Mouse (Mus musculus) monocyte, adult 5-6 weeks (primary cell): ENCODE measurements at regions not wholly inside any gene's neighbourhood (a gene's known extent, or its start where the extent isn't known, plus 50 kb on each side); places are given as distances from the start of the nearest gene placed in this dataset.

Source experiments
- ATAC-seq: fragments of 153-309, 156-312 bp; replicated peaks from 2 replicates; pipeline ENCODE4 v1.8.0; 2017; ENCODE audit warnings: mild to moderate bottlenecking; ENCODE audit not compliant: low TSS enrichment, insufficient number of reproducible peaks, severe bottlenecking, poor library complexity, low FRiP score

DNA sequence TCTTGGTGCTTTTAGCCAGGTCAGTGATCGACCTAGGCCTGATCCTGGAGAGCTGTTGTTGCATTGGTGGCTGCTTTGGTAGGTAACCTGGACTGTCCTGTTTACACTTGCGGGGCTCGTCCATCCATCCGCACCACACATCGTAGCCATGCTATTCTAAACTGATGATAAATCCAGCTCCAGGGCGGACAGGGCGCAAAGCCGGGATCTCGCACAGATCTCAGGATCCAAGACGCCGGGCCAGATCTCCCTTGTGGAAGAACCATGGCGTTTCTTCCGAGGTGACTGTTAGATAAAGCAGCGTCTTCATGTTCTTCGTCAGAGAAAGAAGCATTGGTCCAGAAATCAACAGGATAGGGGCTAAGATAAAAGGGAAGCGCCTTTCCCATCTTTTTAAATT is 115.6 kb downstream of the Sec16b start:
- ATAC-seq = 0 out of 2 replicates have a peak, but pooled peaks have one; percentile 31

DNA sequence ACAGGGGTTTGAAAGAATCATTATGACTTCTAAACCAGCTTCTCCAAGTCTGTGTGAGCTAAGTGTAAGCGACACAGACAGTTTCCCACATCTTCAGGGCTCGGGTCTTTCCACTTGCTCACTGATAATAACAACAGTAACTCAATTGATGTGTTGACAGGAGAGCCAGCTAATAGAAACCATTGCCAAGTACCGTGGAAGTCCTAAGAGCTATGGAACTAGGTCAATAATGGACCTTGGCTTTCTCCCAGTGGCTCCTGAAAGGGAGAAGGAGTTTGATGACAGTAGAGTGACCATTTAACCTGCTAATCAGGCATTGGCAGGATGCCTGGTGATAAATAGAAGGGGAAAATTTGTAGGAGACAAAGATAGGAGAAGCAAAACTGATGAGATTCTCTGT is 126.1 kb downstream of the Sec16b start:
- no peak for ATAC-seq

DNA sequence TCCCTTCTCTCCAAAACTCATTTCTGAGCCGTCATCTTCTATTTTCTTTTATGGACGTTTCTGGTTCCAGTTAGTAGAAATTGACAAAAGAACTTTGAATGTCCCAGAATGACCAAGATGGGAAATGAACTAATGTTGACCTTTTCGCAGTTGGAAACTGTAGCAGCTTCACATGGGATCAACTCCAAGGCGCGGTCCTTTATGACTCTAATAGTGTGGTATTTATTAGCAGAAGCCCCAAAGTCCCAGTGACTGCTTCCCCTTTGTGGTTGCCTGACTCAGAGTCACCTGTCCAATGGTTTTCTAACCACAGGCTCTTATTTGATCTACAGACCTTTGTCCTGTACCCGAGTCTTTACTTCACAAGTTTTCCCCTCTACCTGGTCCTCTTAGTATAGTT is 126.9 kb downstream of the Sec16b start:
- ATAC-seq = no peak

DNA sequence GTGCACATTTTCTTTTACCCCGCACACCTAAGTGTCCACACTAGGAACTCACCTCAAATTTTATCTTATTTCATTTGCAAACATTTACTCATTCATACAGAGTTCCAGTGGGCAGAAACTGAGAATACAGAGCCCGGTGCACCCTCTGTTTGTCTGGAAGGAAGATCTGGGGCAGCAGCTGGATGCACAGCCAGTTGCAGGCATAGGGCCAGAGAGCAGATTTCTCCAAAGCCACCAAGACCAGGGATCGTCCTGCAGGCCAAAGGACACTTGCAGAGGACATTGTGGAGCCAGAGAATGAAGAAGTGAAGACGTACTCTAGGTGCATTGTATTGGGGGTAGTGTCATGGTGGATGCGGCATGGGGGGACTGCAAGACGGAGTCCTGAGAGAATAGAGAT is 129.2 kb downstream of the Sec16b start:
- ATAC-seq = no peak

DNA sequence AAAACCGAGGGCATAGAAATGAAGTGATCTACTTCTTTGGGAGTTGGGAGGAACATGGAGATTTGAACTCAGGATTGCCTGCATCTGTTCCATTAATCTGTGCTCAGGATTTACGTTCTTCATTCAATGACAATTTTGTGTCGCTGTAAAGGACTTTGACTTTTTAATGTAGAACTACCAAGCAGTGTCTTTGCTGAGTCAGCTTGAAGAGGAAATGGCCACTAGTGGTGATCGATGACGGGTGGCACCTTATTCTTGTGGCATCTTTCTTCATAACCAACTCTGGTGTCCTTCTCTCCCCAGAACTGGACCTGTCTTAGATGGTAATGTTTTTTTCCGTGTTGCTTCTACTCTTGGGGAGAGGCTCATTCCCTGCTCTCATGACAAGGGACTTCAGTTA is 137.0 kb downstream of the Sec16b start:
- ATAC-seq = no peak

DNA sequence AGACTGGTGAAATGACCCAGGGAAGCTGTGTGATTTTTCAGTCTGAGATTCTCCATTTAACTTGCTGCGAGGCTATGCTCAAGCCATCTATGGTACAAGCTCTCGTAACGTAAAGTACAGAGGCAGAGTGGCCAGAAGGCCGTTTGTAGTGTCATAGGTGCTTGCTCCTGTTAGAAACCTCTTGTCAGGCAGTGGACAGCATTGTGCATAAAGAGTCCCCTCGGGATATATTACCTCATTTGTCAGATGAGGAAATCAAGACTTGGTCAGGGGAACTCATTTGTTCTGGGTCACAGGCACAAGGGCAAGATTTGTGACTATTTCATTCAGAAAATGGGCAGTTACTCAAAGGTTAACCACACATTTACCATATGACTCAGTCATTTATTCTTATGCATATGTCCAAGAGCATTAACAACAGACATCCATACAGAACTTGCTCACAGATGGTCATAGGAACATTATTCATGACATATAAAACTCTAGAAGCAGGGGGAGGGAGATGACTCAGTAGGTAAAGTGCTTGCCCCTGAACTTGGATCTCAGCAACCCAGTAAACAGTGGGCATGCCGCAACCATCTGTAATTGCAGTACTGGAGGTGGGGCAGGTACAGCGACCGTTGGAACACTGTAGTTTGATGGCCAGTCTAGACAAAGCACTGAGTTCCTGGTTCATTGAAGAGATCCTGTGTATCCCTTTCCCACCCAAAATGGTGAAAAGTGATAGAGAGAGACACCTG is 139.3 kb downstream of the Sec16b start:
- ATAC-seq = no peak

DNA sequence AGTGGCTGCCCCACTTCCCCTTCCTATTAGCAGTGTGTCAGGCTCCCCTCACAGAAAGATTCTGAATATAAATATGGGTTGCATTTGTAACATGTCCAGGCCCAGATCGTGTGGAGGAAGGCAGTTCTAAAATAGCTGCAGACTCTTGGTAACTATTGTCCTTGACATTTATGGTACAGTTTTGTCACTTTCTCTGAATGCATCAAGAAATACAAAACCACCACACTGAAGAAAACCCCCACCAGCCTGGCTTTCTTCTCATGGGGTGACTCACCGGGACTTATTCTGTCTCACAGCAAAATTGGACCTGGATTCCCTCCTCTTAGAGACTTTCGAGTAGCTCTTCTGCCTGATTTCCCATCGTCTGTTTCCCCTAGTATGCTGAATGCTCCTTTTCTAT is 148.9 kb downstream of the Sec16b start:
- ATAC-seq = no peak

DNA sequence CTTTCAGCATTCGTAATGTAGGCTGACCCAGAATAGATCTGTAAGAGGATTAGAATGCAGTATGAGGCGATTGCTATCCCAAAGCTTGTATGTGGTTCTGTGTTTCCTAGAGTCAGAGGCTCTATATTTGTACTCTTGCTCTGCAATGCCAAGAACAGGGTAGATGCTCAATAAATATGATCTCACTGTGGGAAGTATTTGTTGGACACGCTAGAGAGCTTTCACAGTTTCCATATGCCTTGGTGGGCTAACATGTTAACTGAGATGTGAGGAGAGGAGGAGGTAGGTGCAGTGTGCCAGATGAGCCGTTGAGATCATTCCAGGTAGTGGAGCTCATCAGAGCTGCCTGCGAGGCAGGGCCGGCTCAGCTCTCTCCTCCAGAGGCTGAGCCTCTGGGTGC is 163.1 kb downstream of the Sec16b start:
- no peak for ATAC-seq

DNA sequence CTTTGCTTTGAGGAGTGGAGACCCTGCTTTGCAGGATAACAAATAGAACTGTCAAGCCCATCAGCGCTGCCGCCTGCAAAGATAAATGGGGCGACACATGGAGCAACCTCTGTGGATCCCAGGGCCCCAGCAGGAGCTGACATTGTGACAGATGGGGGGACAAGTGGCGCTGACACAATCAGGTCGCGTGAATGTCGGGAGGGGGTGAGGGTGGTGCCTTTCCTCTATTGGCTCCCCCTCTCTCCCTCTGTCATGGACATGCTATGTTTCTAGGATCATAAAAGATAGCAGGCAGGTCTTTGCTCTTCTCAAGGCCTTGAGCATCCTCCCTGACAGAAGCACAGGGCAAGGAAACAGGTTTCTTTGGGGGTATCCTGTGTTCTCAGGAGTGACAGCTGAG is 177.8 kb downstream of the Sec16b start:
- ATAC-seq = no peak

DNA sequence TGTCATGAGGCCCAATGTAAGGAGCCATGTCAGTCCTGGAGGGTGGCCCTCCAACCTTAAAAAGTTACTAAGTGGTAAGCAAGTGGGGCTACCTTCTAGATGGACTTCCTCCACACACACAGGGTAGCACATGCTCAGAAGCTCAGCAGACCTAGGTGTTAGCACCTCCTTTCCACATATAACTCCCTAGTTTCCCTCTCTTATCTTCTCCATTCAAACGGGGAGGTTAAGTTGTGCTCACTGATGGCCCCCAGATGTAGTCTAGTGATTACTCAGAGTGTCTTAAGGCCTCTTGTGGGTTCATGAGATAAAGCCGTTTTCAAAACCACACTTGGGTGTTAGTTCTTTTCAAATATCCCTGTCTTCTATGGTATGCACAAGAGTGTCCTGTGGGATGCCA is 188.7 kb downstream of the Sec16b start:
- no peak for ATAC-seq

DNA sequence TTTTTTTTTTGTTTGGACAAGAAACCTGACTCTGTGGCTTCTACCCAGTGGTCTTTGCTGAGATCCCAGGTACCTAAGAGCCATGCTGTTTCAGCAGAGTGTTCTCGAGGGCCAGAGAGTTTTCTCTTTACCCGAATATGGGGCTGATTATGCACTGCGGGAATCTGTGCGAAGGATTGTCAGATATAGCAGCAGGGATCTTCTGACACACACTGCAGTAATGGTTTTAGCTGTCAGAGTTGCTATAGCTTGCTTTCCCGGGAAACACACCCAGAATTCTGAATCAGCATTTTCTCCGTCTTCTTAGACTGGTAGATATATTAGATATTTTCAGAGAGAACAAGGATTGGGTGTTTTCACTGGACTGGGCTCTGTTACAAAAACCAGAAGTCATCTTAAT is 197.1 kb downstream of the Sec16b start:
- no peak for ATAC-seq

DNA sequence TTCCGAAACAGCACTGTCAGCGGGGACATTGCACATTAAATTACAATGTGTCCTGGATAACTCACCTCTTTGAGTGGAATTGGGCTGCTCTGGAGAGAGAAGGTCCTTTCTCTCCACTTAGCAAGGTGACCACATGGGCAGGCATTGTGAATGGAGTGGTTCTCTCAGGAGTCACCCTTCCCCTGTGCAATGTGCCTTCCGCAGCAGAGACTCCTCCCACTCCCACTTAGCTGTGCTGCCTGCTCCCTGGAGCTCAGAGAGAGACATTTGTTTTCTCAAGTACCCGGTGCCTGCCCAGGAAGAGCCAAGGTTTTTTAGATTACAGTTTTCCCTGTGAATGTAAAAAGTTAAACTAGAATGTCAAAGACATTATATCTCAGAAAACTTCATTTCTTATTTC is 198.8 kb downstream of the Sec16b start:
- no peak for ATAC-seq

DNA sequence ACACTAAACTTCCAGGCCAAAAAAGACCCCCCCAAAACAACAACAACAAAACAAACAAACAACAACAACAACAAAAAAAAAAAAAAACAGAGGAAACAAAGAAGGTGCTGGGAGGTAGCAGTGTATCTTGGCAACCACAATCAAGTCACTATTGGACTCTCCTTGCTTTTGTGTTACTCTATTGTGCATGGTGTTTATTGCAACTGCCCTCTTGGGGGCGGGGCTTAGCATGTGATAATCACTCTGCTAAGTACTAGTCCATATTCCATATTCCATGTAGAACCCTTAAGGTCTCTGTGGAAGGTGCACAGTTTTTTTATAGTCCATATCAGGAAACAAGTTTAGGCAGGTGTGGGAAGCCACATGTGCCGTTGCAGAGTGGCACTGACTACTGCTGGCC is 200.7 kb downstream of the Sec16b start:
- ATAC-seq = no peak

DNA sequence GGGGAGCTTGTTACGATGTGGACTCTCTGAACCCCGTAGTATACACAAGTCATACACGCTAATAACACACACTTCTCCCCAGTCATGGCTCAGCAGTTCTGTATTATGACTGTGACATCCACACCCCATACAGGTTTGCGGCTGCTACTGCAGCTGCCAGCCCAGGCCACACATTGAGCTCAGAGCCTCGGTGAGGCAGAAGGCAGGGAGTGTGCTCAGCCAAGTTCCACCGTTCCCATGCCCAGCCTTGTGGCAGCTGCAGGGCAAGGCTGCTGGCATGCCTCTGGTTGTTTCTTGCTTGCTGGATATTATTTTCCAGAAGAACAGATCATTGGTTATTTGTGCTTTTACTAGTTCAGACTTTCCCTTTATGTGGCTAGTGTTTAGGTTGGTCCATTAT is 202.6 kb downstream of the Sec16b start:
- ATAC-seq = no peak

DNA sequence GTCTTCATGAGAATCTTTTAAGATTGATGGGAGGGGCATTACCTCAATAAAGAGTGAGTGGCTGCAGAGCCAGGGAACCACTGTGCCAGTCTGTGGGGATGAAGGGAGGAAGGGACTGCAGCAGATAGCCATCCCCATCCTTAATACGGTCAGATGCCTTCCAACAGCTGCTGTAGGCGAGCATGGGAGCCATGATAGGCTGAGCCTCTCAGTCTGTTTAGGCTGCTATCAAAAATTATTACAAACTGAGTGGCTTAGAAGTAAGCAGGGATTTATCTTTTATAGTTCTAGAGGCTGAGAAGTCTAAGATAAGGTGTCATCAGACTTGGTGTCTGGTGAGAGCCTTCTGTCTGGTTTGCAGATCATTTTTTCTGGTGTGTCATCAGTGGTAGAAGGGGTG is 204.3 kb downstream of the Sec16b start:
- ATAC-seq = no peak

DNA sequence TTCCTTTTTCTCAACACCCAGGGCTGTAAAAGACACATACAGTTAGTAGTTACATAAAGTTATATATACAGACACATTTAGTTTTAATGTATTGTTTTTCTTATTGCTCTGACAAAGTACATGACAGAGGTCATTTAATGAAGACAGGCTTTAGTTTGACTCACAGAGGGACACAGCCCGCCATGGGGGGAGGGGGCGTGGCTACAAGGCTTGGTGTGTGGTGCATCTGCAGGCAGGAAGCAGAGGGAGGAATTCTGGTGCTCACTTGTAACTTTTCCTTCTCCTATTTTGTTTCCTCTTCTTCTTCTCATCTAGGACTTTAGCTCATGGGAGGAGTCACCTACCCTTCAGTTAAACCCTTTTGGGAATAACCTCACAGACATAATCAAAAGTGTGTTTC is 206.0 kb downstream of the Sec16b start:
- no peak for ATAC-seq

DNA sequence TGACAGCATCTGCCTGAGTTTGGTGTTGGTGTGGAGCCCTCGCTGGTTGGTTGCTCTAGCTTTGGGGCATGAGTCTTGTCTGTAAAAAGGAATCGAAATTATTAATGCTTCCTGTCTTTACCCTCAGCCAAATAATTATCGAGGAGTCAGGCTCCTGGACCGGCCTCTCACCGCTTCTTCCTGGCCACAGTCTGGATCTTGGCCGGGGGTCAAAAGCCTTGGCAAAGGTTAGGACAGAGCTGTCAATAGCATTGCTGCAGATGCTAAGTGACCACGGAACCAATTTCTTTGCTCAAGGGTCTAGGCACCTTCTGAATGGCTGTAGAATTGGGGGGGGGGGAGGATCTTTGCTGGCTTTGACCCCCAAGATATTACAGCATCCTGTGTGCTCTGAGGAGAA is 207.3 kb downstream of the Sec16b start:
- no peak for ATAC-seq

DNA sequence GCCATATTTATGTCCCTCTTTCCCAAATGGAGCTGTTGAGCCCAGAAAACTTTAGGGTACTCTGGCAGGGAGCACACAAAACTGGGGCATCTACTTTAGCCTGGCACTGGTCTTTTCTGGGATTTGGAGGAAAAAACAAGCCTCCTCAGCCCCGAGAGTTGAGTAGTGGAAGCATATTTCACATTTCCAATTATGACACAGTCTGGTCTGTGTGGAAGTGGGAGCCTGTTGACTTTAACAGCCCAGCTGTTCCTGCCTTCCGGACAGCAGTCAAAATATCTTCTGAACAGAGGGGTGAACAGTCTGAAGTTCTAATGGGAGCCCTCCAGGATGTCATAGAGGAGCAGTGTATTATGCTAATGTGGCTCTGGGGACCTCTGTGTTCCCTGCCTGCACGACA is 209.1 kb downstream of the Sec16b start:
- ATAC-seq = no peak

DNA sequence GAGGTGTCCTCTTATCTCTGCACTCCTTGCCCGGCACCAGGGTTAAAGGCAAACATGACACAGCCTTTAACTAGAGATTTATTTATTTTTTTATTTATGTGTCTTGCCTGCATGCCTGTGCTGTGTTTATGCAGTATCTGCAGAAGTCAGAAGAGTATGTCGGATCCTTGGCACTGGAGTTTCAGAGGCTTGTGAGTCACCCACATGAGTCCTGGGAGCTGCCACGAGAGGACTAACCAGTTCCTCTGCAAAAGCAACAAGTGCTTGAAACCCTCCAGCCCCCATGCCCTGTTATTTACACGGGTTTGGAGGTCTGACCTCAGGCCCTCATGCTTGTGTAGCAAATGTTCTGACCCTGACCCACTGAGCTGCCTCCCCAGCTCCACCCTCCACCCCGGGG is 210.6 kb downstream of the Sec16b start:
- no peak for ATAC-seq

DNA sequence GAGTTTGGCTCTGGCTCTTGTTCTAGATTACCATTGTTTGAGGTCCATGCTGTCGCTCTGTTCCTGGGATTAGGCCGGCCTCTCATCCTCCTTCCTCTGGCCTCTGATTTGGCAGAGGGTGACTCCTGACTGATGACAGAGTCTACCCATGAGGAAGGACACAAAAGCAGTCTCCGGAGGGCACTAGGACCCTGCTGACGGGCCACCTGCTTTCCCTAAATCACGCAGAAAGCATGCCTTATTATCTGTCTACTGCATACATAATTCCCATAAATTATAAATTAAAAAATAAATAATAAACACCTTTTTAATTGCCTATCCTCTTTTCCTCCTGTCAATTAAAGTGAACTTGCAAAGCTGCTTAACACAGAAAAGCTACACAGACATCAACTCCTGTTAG is 215.4 kb downstream of the Sec16b start:
- no peak for ATAC-seq

DNA sequence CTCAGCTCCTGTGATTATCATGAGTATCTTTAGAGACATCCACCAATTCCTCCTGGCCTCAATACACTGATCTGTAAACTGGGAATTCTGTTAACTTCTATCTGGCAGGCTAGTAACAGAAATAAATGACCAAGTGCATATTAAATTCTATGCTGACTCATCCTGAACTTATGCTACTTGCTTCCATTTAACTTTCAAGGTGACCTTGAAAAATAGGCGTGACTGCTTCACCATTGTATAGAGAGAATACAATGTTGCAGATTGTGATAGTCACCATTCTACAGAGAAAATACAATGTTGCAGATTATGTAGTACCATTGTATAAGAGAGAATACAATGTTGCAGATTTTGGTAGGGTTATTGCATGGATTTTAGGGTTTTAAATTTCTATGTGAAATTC is 224.6 kb downstream of the Sec16b start:
- ATAC-seq = no peak
